17 mouse cellular contexts compared by ENCODE assay signal in the genomic region with DNA sequence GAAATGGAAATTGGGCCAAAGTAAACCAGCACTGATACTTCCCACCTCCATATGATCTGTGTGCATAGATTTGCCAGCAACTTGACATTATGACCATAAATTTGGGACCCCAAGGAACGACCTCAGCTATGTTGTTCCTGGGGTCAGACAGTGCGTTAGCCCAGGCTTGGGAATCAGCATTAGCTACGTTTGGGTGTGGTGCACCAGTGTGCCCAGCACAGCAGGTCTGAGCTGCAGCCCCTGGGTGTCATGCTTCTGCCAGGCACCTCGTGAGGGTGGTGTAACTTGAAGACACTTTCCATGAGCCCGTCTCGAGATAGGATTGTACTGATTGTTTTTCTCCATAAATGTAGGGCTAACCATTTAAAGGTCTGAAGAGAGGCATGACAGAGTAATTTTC.
DNase-seq lines count a peak whose midpoint lies in the region; ATAC-seq and TF ChIP-seq lines count a peak whose summit lies in the region.
"Had no signal": no experiment of that assay in that cellular context is flagged by ENCODE, and none has a peak within 500 bp of the region (broad histone marks: within the 10 kb centered on the region; RNA-seq: fewer than 3 reads in every experiment).

No protein-coding gene starts in this region.

- H3K4me3 ChIP-seq in forebrain, embryonic 15.5 days, result no peak overlapping the region
- H3K4me3 ChIP-seq in forebrain, embryonic 16.5 days (replicated peaks; ENCODE audit: low read length), result no peak overlapping the region
- H3K4me3 ChIP-seq in hindbrain, embryonic 15.5 days, result no peak overlapping the region
- H3K4me3 ChIP-seq in hindbrain, embryonic 14.5 days (replicated peaks; ENCODE audit: low read length), result no peak overlapping the region
- H3K4me3 ChIP-seq in embryonic facial prominence, embryonic 14.5 days (ENCODE audit: low read depth, low read length), result no peak overlapping the region
- H3K4me3 ChIP-seq in myocyte, result no peak overlapping the region
- H3K4me3 ChIP-seq: embryonic facial prominence, embryonic 12.5 days; erythroblast, embryonic 14.5 days; heart, embryonic 10.5 days; heart, embryonic 13.5 days had no signal

- H3K79me2 ChIP-seq in myocyte (ENCODE audit: control insufficient read depth, insufficient read depth), result no peaks in the 10 kb centered on the region

- H3K27me3 ChIP-seq in forebrain, embryonic 15.5 days, result no peaks in the 10 kb centered on the region
- no peaks in the 10 kb centered on the region for H3K27me3 ChIP-seq in forebrain, embryonic 16.5 days (replicated peaks; ENCODE audit: control insufficient read depth, insufficient read depth, low read length)
- no peaks in the 10 kb centered on the region for H3K27me3 ChIP-seq in hindbrain, embryonic 15.5 days
- no peaks in the 10 kb centered on the region for H3K27me3 ChIP-seq in hindbrain, embryonic 14.5 days (ENCODE audit: control insufficient read depth, insufficient read depth, low read length)
- H3K27me3 ChIP-seq in embryonic facial prominence, embryonic 14.5 days (replicated peaks; ENCODE audit: control insufficient read depth, insufficient read depth, low read length), result no peaks in the 10 kb centered on the region
- H3K27me3 ChIP-seq in myocyte (ENCODE audit: control insufficient read depth, insufficient read depth, insufficient read length), result no peaks in the 10 kb centered on the region
- H3K27me3 ChIP-seq: embryonic facial prominence, embryonic 12.5 days; heart, embryonic 13.5 days had no signal

- TF ChIP-seq POLR2A in myocyte (IDR thresholded peaks at IDR 0.05; ENCODE audit: insufficient read length, low read depth), result no peak

- no peaks in the 10 kb centered on the region for H3K36me3 ChIP-seq in forebrain, embryonic 15.5 days
- H3K36me3 ChIP-seq in forebrain, embryonic 16.5 days (ENCODE audit: control insufficient read depth, insufficient read depth), result no peaks in the 10 kb centered on the region
- peaks cover 16% of the 10 kb centered on the region for H3K36me3 ChIP-seq in hindbrain, embryonic 15.5 days
- peaks cover 21% of the 10 kb centered on the region for H3K36me3 ChIP-seq in hindbrain, embryonic 14.5 days (replicated peaks; ENCODE audit: control insufficient read depth, insufficient read depth)
- H3K36me3 ChIP-seq in embryonic facial prominence, embryonic 14.5 days (ENCODE audit: control insufficient read depth, insufficient read depth, low read length), result 0 out of 2 replicates have a peak, but pooled peaks cover 5% of the 10 kb centered on the region
- H3K36me3 ChIP-seq in myocyte (ENCODE audit: control insufficient read depth, insufficient read depth), result no peaks in the 10 kb centered on the region
- H3K36me3 ChIP-seq: embryonic facial prominence, embryonic 12.5 days had no signal

- ATAC-seq in forebrain, embryonic 15.5 days (replicated peaks), result 0 out of 2 replicates have a peak, but pooled peaks have one; percentile 38
- no peak for ATAC-seq in forebrain, embryonic 16.5 days
- ATAC-seq in hindbrain, embryonic 15.5 days (ENCODE audit: low FRiP score, low read depth), result 0 out of 2 replicates have a peak, but pooled peaks have one; percentile 57
- ATAC-seq in hindbrain, embryonic 14.5 days (ENCODE audit: low FRiP score), result no peak
- 0 out of 2 replicates have a peak, but pooled peaks have one; percentile 12 for ATAC-seq in embryonic facial prominence, embryonic 14.5 days (ENCODE audit: low read depth)
- ATAC-seq: CD4-positive, CD25-positive, alpha-beta regulatory T cell, adult 4 months; forebrain, embryonic 14.5 days; intestine, postnatal 0 days had no signal

- H3K9me3 ChIP-seq in forebrain, embryonic 15.5 days, result no peaks in the 10 kb centered on the region
- H3K9me3 ChIP-seq in forebrain, embryonic 16.5 days (ENCODE audit: control insufficient read depth, low read length), result no peaks in the 10 kb centered on the region
- no peaks in the 10 kb centered on the region for H3K9me3 ChIP-seq in hindbrain, embryonic 15.5 days
- H3K9me3 ChIP-seq in hindbrain, embryonic 14.5 days (ENCODE audit: control insufficient read depth, low read length), result no peaks in the 10 kb centered on the region
- H3K9me3 ChIP-seq in embryonic facial prominence, embryonic 14.5 days (ENCODE audit: control insufficient read depth, low read length), result no peaks in the 10 kb centered on the region
- H3K9me3 ChIP-seq: embryonic facial prominence, embryonic 12.5 days; heart, embryonic 10.5 days; heart, embryonic 13.5 days had no signal

- no peak overlapping the region for H3K27ac ChIP-seq in forebrain, embryonic 15.5 days (replicated peaks)
- no peak overlapping the region for H3K27ac ChIP-seq in forebrain, embryonic 16.5 days (ENCODE audit: low read length)
- no peak overlapping the region for H3K27ac ChIP-seq in hindbrain, embryonic 15.5 days (replicated peaks)
- H3K27ac ChIP-seq in hindbrain, embryonic 14.5 days, result no peak overlapping the region
- no peak overlapping the region for H3K27ac ChIP-seq in embryonic facial prominence, embryonic 14.5 days (replicated peaks; ENCODE audit: low read depth, low read length)
- H3K27ac ChIP-seq: embryonic facial prominence, embryonic 12.5 days; heart, embryonic 10.5 days; heart, embryonic 13.5 days had no signal

- WGBS in forebrain, embryonic 15.5 days, result 82% methylated on average over 6 of the region's 6 CpGs
- WGBS in forebrain, embryonic 16.5 days, result 84% methylated on average over 6 of the region's 6 CpGs
- 94% methylated on average over 6 of the region's 6 CpGs for WGBS in hindbrain, embryonic 15.5 days
- 83% methylated on average over 6 of the region's 6 CpGs for WGBS in hindbrain, embryonic 14.5 days
- 76% methylated on average over 6 of the region's 6 CpGs for WGBS in embryonic facial prominence, embryonic 14.5 days

- no peak overlapping the region for H3ac ChIP-seq in myocyte (ENCODE audit: control insufficient read depth, insufficient read length)

- no peak overlapping the region for H3K4me2 ChIP-seq in forebrain, embryonic 15.5 days (replicated peaks)
- no peak overlapping the region for H3K4me2 ChIP-seq in forebrain, embryonic 16.5 days (ENCODE audit: low read length)
- no peak overlapping the region for H3K4me2 ChIP-seq in hindbrain, embryonic 15.5 days
- H3K4me2 ChIP-seq in hindbrain, embryonic 14.5 days (replicated peaks), result no peak overlapping the region
- H3K4me2 ChIP-seq in embryonic facial prominence, embryonic 14.5 days (ENCODE audit: low read depth, low read length), result no peak overlapping the region; the same call in 1 of the 2 replicates
- H3K4me2 ChIP-seq in myocyte (ENCODE audit: low read depth), result peak overlapping the region; percentile 65
- H3K4me2 ChIP-seq: embryonic facial prominence, embryonic 12.5 days; heart, embryonic 13.5 days had no signal

- H3K4me1 ChIP-seq in forebrain, embryonic 15.5 days, result no peaks in the 10 kb centered on the region
- no peaks in the 10 kb centered on the region for H3K4me1 ChIP-seq in forebrain, embryonic 16.5 days (replicated peaks; ENCODE audit: control insufficient read depth, insufficient read depth, low read length)
- H3K4me1 ChIP-seq in hindbrain, embryonic 15.5 days (replicated peaks), result no peaks in the 10 kb centered on the region
- H3K4me1 ChIP-seq in hindbrain, embryonic 14.5 days (replicated peaks; ENCODE audit: control insufficient read depth, insufficient read depth, low read length), result no peaks in the 10 kb centered on the region
- H3K4me1 ChIP-seq in embryonic facial prominence, embryonic 14.5 days (ENCODE audit: control insufficient read depth, insufficient read depth, low read length), result no peaks in the 10 kb centered on the region
- H3K4me1 ChIP-seq: embryonic facial prominence, embryonic 12.5 days; heart, embryonic 10.5 days had no signal

- H3K9ac ChIP-seq in forebrain, embryonic 15.5 days (replicated peaks), result no peak overlapping the region
- H3K9ac ChIP-seq in forebrain, embryonic 16.5 days (replicated peaks; ENCODE audit: low read depth, low read length), result no peak overlapping the region
- no peak overlapping the region for H3K9ac ChIP-seq in hindbrain, embryonic 15.5 days
- no peak overlapping the region for H3K9ac ChIP-seq in hindbrain, embryonic 14.5 days
- H3K9ac ChIP-seq in embryonic facial prominence, embryonic 14.5 days (ENCODE audit: low read depth, low read length), result no peak overlapping the region
- H3K9ac ChIP-seq: embryonic facial prominence, embryonic 12.5 days; heart, embryonic 13.5 days had no signal

- DNase-seq in hindbrain, embryonic 14.5 days (ENCODE audit: low spot score), result no peak
- DNase-seq in embryonic facial prominence, embryonic 14.5 days (ENCODE audit: low spot score), result no peak
- no peak for DNase-seq in adrenal gland, adult 2 months
- DNase-seq: adrenal gland, adult 8-10 months; cerebellum, adult 11-12 months; gastrocnemius, postnatal 25 days had no signal

TF ChIP-seq in myocyte, 11 proteins besides CTCF, POLR2A, EP300 and RAD21:
- TF ChIP-seq SRF (IDR thresholded peaks at IDR 0.05; ENCODE audit: control insufficient read depth, insufficient read length, low read depth) (no peak), REST (IDR thresholded peaks at IDR 0.05; ENCODE audit: insufficient read depth, insufficient read length) (no peak), TCF3 (IDR thresholded peaks at IDR 0.05; ENCODE audit: insufficient read length, low read depth) (no peak), CEBPB (IDR thresholded peaks at IDR 0.05; ENCODE audit: insufficient read depth, poor library complexity, severe bottlenecking) (no peak), E2F4 (IDR thresholded peaks at IDR 0.05; ENCODE audit: insufficient read depth) (no peak), MYOG (IDR thresholded peaks at IDR 0.05; ENCODE audit: control insufficient read depth in 1 of 3, insufficient read depth in 1 of 3, insufficient read length in 2 of 3, low read depth in 2 of 3) (no peak), MAX (IDR thresholded peaks at IDR 0.05; ENCODE audit: low read depth) (no peak), MYOD1 (IDR thresholded peaks at IDR 0.05; ENCODE audit: control insufficient read depth in 1 of 3, insufficient read length in 2 of 3, low read depth in 2 of 3) (no peak), POLR2AphosphoS2 (IDR thresholded peaks at IDR 0.05; ENCODE audit: insufficient read length, low read depth) (no peak), TCF12 (IDR thresholded peaks at IDR 0.05; ENCODE audit: insufficient read depth, poor library complexity, severe bottlenecking) (no peak), USF1 (IDR thresholded peaks at IDR 0.05; ENCODE audit: low read depth) (no peak)

Comparison
In these comparisons a context has a peak if more than half of its experiments do, and no peak if none do; other contexts are left out.
1. ATAC-seq: peak in forebrain, embryonic 15.5 days (single experiment), hindbrain, embryonic 15.5 days (single experiment) and embryonic facial prominence, embryonic 14.5 days (single experiment); none in forebrain, embryonic 16.5 days (single experiment) and hindbrain, embryonic 14.5 days (single experiment).